ENCODE assay signal across 11 mouse cellular contexts in genomic region chr5:116407321-116407720, GRCm38 (mm10). TPM values are rescaled to one million over a fixed set of nuclear protein-coding genes. Genes with fewer than 3 reads are reported as not detected.
DNase-seq lines count a peak whose midpoint lies in the region; ATAC-seq and TF ChIP-seq lines count a peak whose summit lies in the region.
"Had no signal": no experiment of that assay in that cellular context is flagged by ENCODE, and none has a peak within 500 bp of the region (broad histone marks: within the 10 kb centered on the region; RNA-seq: fewer than 3 reads in every experiment).

No protein-coding gene starts in this region.

- no peak overlapping the region for H3K9ac ChIP-seq in heart, embryonic 12.5 days
- H3K9ac ChIP-seq in liver, embryonic 16.5 days (ENCODE audit: low read depth, low read length), result no peak overlapping the region
- H3K9ac ChIP-seq in liver, embryonic 12.5 days, result no peak overlapping the region
- H3K9ac ChIP-seq: forebrain, embryonic 15.5 days; kidney, embryonic 15.5 days had no signal

- no peak for DNase-seq in heart, postnatal 25 days (ENCODE audit: low spot score)
- peak; percentile 14 for DNase-seq in brain, adult 2 months (ENCODE audit: low read depth, low spot score)
- DNase-seq in adipocyte (ENCODE audit: low spot score), result no peak
- DNase-seq: embryo, embryonic 11 days had no signal

- no peaks in the 10 kb centered on the region for H3K27me3 ChIP-seq in heart, embryonic 12.5 days (replicated peaks)
- H3K27me3 ChIP-seq in liver, embryonic 16.5 days (ENCODE audit: control insufficient read depth, insufficient read depth, low read depth, low read length), result no peaks in the 10 kb centered on the region
- H3K27me3 ChIP-seq in liver, embryonic 12.5 days (replicated peaks), result no peaks in the 10 kb centered on the region; the same call in 1 of the 2 replicates
- no peaks in the 10 kb centered on the region for H3K27me3 ChIP-seq in myocyte (ENCODE audit: control insufficient read depth, insufficient read depth, insufficient read length)
- H3K27me3 ChIP-seq: forebrain, embryonic 15.5 days; kidney, embryonic 15.5 days had no signal

- H3K36me3 ChIP-seq in heart, embryonic 12.5 days, result peaks cover 15% of the 10 kb centered on the region
- no peaks in the 10 kb centered on the region for H3K36me3 ChIP-seq in liver, embryonic 16.5 days (ENCODE audit: control insufficient read depth, insufficient read depth)
- H3K36me3 ChIP-seq in liver, embryonic 12.5 days, result no peaks in the 10 kb centered on the region
- H3K36me3 ChIP-seq in myocyte (ENCODE audit: control insufficient read depth, insufficient read depth), result peaks cover 9% of the 10 kb centered on the region
- H3K36me3 ChIP-seq: forebrain, embryonic 15.5 days; kidney, embryonic 15.5 days had no signal

- H3K9me3 ChIP-seq in heart, embryonic 12.5 days (replicated peaks), result no peaks in the 10 kb centered on the region
- H3K9me3 ChIP-seq in liver, embryonic 16.5 days (replicated peaks; ENCODE audit: control insufficient read depth, low read length), result no peaks in the 10 kb centered on the region
- no peaks in the 10 kb centered on the region for H3K9me3 ChIP-seq in liver, embryonic 12.5 days (replicated peaks)
- H3K9me3 ChIP-seq: forebrain, embryonic 15.5 days; kidney, embryonic 15.5 days had no signal

- TF ChIP-seq POLR2A in myocyte (IDR thresholded peaks at IDR 0.05; ENCODE audit: insufficient read length, low read depth), result no peak

- intact Hi-C loops in heart, postnatal 25 days (cut with DNase I), result no loop called here

- no peak for ATAC-seq in heart, embryonic 12.5 days (ENCODE audit: insufficient number of reproducible peaks, low FRiP score)
- peak; percentile 24; the same call in 1 of the 2 replicates for ATAC-seq in liver, embryonic 16.5 days (ENCODE audit: low read depth)
- no peak for ATAC-seq in liver, embryonic 12.5 days
- no peak for ATAC-seq in CD4-positive, CD25-positive, alpha-beta regulatory T cell, adult 4 months
- ATAC-seq: forebrain, embryonic 15.5 days had no signal

- H3K79me2 ChIP-seq in myocyte (ENCODE audit: control insufficient read depth, insufficient read depth), result no peaks in the 10 kb centered on the region

- no peak overlapping the region for H3K4me3 ChIP-seq in heart, embryonic 12.5 days
- H3K4me3 ChIP-seq in liver, embryonic 16.5 days (ENCODE audit: low read depth, low read length), result no peak overlapping the region
- H3K4me3 ChIP-seq in liver, embryonic 12.5 days, result no peak overlapping the region
- H3K4me3 ChIP-seq in myocyte, result no peak overlapping the region
- H3K4me3 ChIP-seq: forebrain, embryonic 15.5 days; kidney, embryonic 15.5 days had no signal

- H3K27ac ChIP-seq in heart, embryonic 12.5 days (ENCODE audit: poor library complexity, severe bottlenecking), result peak overlapping the region; percentile 39; the same call in 1 of the 2 replicates
- H3K27ac ChIP-seq in liver, embryonic 16.5 days (ENCODE audit: low read length), result no peak overlapping the region
- H3K27ac ChIP-seq in liver, embryonic 12.5 days, result no peak overlapping the region
- H3K27ac ChIP-seq: forebrain, embryonic 15.5 days; kidney, embryonic 15.5 days had no signal

- 37% methylated on average over 4 of the region's 4 CpGs for WGBS in heart, embryonic 12.5 days
- WGBS in liver, embryonic 16.5 days (ENCODE audit: insufficient replicate concordance), result 21% methylated on average over 4 of the region's 4 CpGs
- 32% methylated on average over 4 of the region's 4 CpGs for WGBS in liver, embryonic 12.5 days (ENCODE audit: insufficient replicate concordance)

- no peak overlapping the region for H3K4me2 ChIP-seq in heart, embryonic 12.5 days
- no peak overlapping the region for H3K4me2 ChIP-seq in liver, embryonic 16.5 days (ENCODE audit: low read depth, low read length)
- H3K4me2 ChIP-seq in liver, embryonic 12.5 days, result no peak overlapping the region
- H3K4me2 ChIP-seq in myocyte (ENCODE audit: low read depth), result peak overlapping the region; percentile 12
- H3K4me2 ChIP-seq: forebrain, embryonic 15.5 days; kidney, embryonic 15.5 days had no signal

- H3ac ChIP-seq in myocyte (ENCODE audit: control insufficient read depth, insufficient read length), result no peak overlapping the region

- H3K4me1 ChIP-seq in heart, embryonic 12.5 days (replicated peaks), result peaks cover 41% of the 10 kb centered on the region
- H3K4me1 ChIP-seq in liver, embryonic 16.5 days (ENCODE audit: control insufficient read depth, low read depth, low read length), result no peaks in the 10 kb centered on the region; the same call in none of the 2 replicates
- no peaks in the 10 kb centered on the region for H3K4me1 ChIP-seq in liver, embryonic 12.5 days

TF ChIP-seq in myocyte, 11 proteins besides CTCF, POLR2A, EP300 and RAD21:
- TF ChIP-seq REST (IDR thresholded peaks at IDR 0.05; ENCODE audit: insufficient read depth, insufficient read length) (no peak), E2F4 (IDR thresholded peaks at IDR 0.05; ENCODE audit: insufficient read depth) (no peak), TCF12 (IDR thresholded peaks at IDR 0.05; ENCODE audit: insufficient read depth, poor library complexity, severe bottlenecking) (no peak), MYOG (IDR thresholded peaks at IDR 0.05; ENCODE audit: control insufficient read depth in 1 of 3, insufficient read depth in 1 of 3, insufficient read length in 2 of 3, low read depth in 2 of 3) (no peak), USF1 (IDR thresholded peaks at IDR 0.05; ENCODE audit: low read depth) (no peak), SRF (IDR thresholded peaks at IDR 0.05; ENCODE audit: control insufficient read depth, insufficient read length, low read depth) (no peak), TCF3 (IDR thresholded peaks at IDR 0.05; ENCODE audit: insufficient read length, low read depth) (no peak), MAX (IDR thresholded peaks at IDR 0.05; ENCODE audit: low read depth) (no peak), CEBPB (IDR thresholded peaks at IDR 0.05; ENCODE audit: insufficient read depth, poor library complexity, severe bottlenecking) (no peak), POLR2AphosphoS2 (IDR thresholded peaks at IDR 0.05; ENCODE audit: insufficient read length, low read depth) (no peak), MYOD1 (IDR thresholded peaks at IDR 0.05; ENCODE audit: control insufficient read depth in 1 of 3, insufficient read length in 2 of 3, low read depth in 2 of 3) (no peak)
TF ChIP-seq in myocyte: peak in this region for 0.

RNA-seq across cellular contexts. Expression of gene Hspb8, which starts 15.3 kb away (rescaled TPM):
- 37.7 and 37.9 TPM in 2 replicates for polyA plus RNA-seq in heart, embryonic 12.5 days (2016; fragmentation: Nextera tagmentation; extraction: Ambion mirVana)
- 100 to 1,000 TPM; 344 to 368 TPM for total RNA-seq in heart, postnatal 25 days (2021)
- polyA plus RNA-seq in liver, embryonic 16.5 days (2015; fragmentation: Nextera tagmentation; extraction: Ambion mirVana), result 2.8 and 3.6 TPM in 2 replicates
- polyA plus RNA-seq in liver, embryonic 12.5 days (2016; fragmentation: Nextera tagmentation; extraction: Ambion mirVana), result 1.2 and 1.5 TPM in 2 replicates
- 138 TPM for polyA plus RNA-seq in myocyte (2012; fragmentation: generic; extraction: Trizol)
- polyA plus RNA-seq in CD4-positive, CD25-positive, alpha-beta regulatory T cell, adult 4 months (2017; shearing (Covaris generic)), result not detected
